Mouse (Mus musculus): ENCODE data around the gene Fbxl19.
A peak's percentile ranks its signal among the peaks of the same experiment; 100 is the strongest.
"Not testable (repeated sequence)": the region's sequence is repeated elsewhere in the genome, so short reads cannot be mapped to it uniquely, and the experiment has no call there.

Fbxl19 gene

GRCm38 (mm10) chr7:127768346-127768996 is 24.1 kb downstream of the Fbxl19 start:
- no peak for DNase-seq (ENCODE audit: low spot score)

GRCm38 (mm10) chr7:127768997-127769593 is 24.8 kb downstream of the Fbxl19 start:
- DNase-seq (ENCODE audit: low spot score) = peak; percentile 87

GRCm38 (mm10) chr7:127769651-127770038 is 25.3 kb downstream of the Fbxl19 start, which contains the start of gene Orai3:
Gene Orai3 (plus strand): TSS chr7:127769815.
- DNase-seq (ENCODE audit: low spot score) = peak; percentile 89

GRCm38 (mm10) chr7:127770039-127770905 is 25.9 kb downstream of the Fbxl19 start:
- DNase-seq (ENCODE audit: low spot score) = no peak

GRCm38 (mm10) chr7:127771262-127771661 is 26.9 kb downstream of the Fbxl19 start:
- DNase-seq (ENCODE audit: low spot score) = no peak

- no peak for DNase-seq (ENCODE audit: low spot score)
These were observed 27.7 kb downstream of the Fbxl19 start for GRCm38 (mm10) chr7:127772080-127772479.

- no peak for DNase-seq (ENCODE audit: low spot score)
These were observed 28.2 kb downstream of the Fbxl19 start for GRCm38 (mm10) chr7:127772557-127772956.

- peak; percentile 73 for DNase-seq (ENCODE audit: low spot score)
These were observed 29.5 kb downstream of the Fbxl19 start for GRCm38 (mm10) chr7:127773664-127774384.

- DNase-seq (ENCODE audit: low spot score) = not testable (repeated sequence)
These were observed 31.5 kb downstream of the Fbxl19 start for GRCm38 (mm10) chr7:127775837-127776236.

- DNase-seq (ENCODE audit: low spot score) = peak; percentile 86
These were observed 32.1 kb downstream of the Fbxl19 start, which contains the start of gene Setd1a for GRCm38 (mm10) chr7:127776426-127776825. Gene Setd1a (plus strand): TSS chr7:127776670.

- DNase-seq (ENCODE audit: low spot score) = peak; percentile 96
These were observed 32.6 kb downstream of the Fbxl19 start for GRCm38 (mm10) chr7:127776878-127777473.

- DNase-seq (ENCODE audit: low spot score) = peak; percentile 72
These were observed 33.3 kb downstream of the Fbxl19 start for GRCm38 (mm10) chr7:127777474-127778266.

- no peak for DNase-seq (ENCODE audit: low spot score)
These were observed 34.0 kb downstream of the Fbxl19 start for GRCm38 (mm10) chr7:127778350-127778749.

- no peak for DNase-seq (ENCODE audit: low spot score)
These were observed 41.0 kb downstream of the Fbxl19 start, which contains the start of gene Gm49388 for GRCm38 (mm10) chr7:127785308-127785707. Gene Gm49388 (plus strand): TSS chr7:127785608.

GRCm38 (mm10) chr7:127797076-127797845 is 52.9 kb downstream of the Fbxl19 start:
- DNase-seq (ENCODE audit: low spot score) = no peak

GRCm38 (mm10) chr7:127798591-127798990 is 54.2 kb downstream of the Fbxl19 start:
- no peak for DNase-seq (ENCODE audit: low spot score)

- DNase-seq (ENCODE audit: low spot score) = no peak
These were observed 54.9 kb downstream of the Fbxl19 start for GRCm38 (mm10) chr7:127799211-127799610.

- DNase-seq (ENCODE audit: low spot score) = no peak
These were observed 55.4 kb downstream of the Fbxl19 start for GRCm38 (mm10) chr7:127799738-127800137.

- peak; percentile 93 for DNase-seq (ENCODE audit: low spot score)
These were observed 56.2 kb downstream of the Fbxl19 start, which contains the start of gene Hsd3b7 for GRCm38 (mm10) chr7:127800435-127801009. Gene Hsd3b7 (plus strand): TSS chr7:127800604.
